Mouse (Mus musculus): ENCODE measurements around the gene Gcnt4.

Gene Gcnt4

DNA sequence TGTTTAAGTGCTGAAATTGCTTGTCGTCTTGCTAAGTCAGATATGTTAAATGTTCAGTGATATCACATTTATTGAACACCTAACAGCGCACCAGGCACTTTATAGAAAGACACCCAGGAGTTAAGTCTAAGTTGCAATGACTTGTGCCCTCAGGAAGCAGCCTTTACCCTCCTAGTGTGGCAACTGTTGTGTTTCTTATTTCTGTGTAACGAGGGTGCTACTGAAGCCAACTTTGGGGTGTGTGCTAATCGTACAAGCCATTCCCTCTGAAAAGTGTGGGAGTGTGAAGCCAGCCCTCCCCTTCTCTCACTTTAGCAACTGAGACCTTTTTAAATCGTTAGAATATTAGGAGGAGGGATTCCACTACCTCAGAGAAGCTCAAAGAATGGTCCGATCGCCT, 23.2 kb downstream of the Gcnt4 start:
- no peak for DNase-seq (ENCODE audit: low spot score)

DNA sequence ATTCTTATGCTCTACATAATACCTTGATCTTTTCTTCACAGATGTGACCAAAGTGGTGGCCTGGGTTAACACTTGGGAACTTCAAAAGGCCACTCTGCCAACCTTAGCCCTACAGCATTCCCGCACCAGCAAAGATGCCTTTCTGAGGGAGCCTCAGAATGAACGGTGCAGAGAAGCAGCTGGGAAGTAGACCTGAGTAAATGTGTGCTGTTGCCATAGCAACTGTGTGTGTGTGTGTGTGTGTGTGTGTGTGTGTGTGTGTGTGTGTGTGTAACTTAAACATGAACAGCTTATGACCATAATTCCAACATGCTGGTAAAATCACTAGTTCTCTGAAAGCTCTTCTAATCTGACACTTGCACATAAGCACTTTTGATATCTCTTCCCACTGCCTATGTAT, 27.4 kb downstream of the Gcnt4 start:
- DNase-seq (ENCODE audit: low spot score), result no peak

DNA sequence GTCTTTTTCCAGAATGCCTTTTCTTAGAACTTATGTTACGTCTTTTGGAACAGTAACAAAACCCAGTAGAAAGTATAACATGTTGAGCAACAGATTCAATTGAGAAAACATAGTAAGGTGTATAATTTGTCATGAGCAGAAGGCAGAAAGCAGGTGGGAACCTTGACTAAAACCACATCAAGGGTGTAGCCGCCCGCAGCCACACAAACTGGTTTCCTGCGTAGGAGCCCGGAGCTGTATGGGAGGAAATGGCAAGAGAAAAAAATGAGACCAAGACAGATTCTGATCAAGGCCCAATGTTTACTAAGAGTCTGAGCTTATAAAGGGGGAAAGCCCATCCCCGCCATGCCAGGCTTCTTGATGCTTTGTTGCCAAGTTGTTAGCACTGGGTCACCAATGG, 32.0 kb downstream of the Gcnt4 start:
- DNase-seq (ENCODE audit: low spot score), result no peak

DNA sequence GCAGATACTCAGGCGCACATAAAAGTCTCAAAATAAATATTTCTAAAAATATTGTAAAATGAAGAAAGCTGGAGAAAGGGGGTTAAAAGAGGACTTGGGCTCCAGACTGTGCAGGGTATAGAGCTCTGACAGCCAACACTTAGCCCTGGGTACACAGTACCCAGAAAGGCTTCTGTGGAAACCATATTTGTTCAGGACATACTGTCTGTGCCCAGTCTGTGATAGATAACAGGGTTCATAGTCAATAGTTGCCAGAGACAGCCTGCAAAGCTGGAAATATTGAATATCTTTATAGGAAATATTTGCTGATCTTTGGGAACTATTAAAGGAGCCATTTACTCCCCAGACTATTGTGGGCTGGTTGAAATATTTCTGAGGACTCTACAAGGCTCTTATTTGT, 35.5 kb downstream of the Gcnt4 start:
- DNase-seq (ENCODE audit: low spot score), result no peak

GRCm38 (mm10) chr13:96961366-96962157, 37.1 kb downstream of the Gcnt4 start:
- no peak for DNase-seq (ENCODE audit: low spot score)

- DNase-seq (ENCODE audit: low spot score), result no peak
Measured at GRCm38 (mm10) chr13:96962801-96963200, 38.3 kb downstream of the Gcnt4 start.

DNA sequence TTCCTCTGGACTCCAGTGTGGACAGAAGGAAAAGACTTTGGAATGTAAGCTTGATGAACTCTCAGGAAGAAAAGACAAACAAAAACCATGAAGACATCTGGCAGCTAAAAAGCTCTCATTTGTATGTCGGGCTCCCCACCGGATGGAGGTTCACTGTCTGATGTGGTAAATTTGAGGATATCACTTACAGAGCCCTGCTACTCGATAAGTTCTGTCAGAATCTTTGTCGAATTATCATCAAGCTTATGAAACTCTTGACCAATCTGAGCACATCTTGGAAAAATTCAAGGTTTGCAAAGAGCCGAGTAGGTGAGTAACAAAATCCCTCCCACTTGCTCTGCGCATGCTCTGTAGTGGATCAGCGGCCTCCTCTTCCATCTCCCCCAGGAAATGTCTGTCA, 40.5 kb downstream of the Gcnt4 start:
- no peak for DNase-seq (ENCODE audit: low spot score)

DNA sequence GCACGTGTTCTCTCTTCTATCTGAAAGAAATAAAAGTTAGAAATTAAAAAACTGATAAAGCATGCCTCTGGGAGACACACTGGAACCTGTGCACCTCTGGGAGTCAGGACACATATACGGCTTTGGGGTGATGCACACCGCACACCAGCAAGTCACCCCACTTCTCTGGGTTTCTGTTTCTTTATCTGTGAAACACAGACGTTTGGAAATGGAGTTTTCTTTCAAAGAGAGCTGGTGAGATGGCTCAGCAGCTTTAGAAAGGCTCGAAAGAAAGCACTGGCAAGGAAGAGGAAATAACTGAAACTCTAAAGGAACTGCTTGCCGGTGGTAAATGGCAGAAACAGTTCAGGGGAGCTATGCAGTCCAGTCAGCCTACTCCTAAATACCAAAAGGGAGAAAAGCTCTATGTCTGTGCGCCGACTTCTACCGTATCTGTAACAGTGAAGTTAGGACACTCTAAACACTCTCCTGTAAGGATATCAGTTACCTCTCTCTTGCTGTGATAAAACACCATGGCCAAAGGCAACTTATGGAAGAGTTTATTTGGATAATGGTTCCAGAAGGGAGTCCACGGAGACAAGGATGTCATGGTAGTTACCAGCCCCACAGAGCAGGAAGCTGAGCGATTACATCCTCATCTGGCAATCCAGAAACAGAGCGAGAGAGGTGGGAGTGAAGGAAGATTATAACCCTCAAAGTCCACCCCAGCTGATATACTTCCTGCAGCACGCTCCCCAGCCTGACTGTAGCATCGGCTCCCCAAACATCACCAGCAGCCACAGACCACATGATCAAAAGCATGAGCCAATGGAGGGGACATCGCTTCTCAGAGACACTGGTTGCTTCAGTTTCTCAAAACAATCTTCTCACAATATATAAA, 42.0 kb downstream of the Gcnt4 start:
- no peak for DNase-seq (ENCODE audit: low spot score)

GRCm38 (mm10) chr13:96967091-96967490, 42.6 kb downstream of the Gcnt4 start:
- no peak for DNase-seq (ENCODE audit: low spot score)

GRCm38 (mm10) chr13:96967822-96968221, 43.3 kb downstream of the Gcnt4 start:
- DNase-seq (ENCODE audit: low spot score), result no peak

DNA sequence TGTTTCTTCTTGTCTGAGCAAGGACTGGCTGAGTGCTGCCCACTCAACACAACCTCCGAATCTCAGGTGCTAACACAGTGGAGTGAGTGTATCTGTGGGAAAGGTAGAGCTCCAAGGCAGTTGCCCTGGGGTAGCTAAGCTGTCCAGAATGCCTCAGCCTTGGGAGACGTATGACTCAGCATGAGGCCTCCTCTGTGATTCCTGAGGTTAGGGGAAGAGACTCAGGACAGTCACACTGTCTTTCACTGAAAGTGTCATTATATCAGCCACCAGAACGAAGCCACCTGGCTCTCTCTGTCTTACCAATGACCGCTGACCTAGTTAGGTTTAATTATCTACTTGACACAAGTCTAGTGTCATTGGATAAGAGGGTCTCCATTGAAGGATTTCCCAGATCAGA, 46.6 kb downstream of the Gcnt4 start:
- no peak for DNase-seq (ENCODE audit: low spot score)

DNA sequence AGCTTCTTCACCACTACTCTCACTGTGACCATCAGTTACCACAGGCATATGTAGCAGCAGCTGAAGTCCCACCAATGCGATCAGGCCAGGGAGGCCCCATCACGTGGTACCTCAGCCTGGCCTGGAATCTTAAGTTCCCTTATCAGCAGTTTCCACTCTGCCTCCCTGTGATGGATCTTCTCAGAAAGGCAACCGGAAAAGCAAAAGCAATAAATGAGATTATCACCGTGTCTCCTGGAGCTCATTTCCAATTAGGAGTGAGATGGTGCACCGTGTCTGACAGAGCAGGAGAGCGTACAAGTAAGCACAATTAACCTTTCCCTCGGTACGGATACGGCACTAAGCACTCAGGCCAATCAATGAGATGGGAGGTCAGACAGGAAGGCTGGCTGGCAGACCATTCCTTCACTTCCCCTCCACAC, 47.4 kb downstream of the Gcnt4 start:
- no peak for DNase-seq (ENCODE audit: low spot score)

DNA sequence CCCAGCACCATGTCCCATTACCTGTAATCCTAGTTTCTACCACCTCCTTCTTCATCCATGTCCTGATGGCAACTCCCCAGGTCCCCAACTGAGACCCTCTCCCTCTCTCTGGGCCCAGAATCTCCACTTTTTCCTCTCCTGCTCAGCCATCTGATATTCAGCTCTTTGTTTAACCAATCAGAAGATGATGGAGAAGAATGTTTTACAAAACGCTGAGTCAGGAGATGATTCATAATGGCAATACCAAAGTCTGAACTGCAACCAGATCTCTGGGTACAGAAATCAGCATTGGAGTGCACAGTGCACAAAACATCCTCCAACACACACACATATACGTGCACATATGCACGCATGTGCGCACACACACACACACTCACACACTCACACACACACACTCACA, 48.8 kb downstream of the Gcnt4 start:
- no peak for DNase-seq (ENCODE audit: low spot score)

- DNase-seq (ENCODE audit: low spot score), result no peak
Measured at GRCm38 (mm10) chr13:96976986-96977595, 52.6 kb downstream of the Gcnt4 start.

- no peak for DNase-seq (ENCODE audit: low spot score)
Measured at GRCm38 (mm10) chr13:96980561-96980960, 56.1 kb downstream of the Gcnt4 start.

GRCm38 (mm10) chr13:96983251-96984126, 59.0 kb downstream of the Gcnt4 start:
- DNase-seq (ENCODE audit: low spot score), result no peak

- no peak for DNase-seq (ENCODE audit: low spot score)
Measured at GRCm38 (mm10) chr13:96984688-96985087, 60.2 kb downstream of the Gcnt4 start.

GRCm38 (mm10) chr13:96985599-96986275, 61.2 kb downstream of the Gcnt4 start:
- no peak for DNase-seq (ENCODE audit: low spot score)

GRCm38 (mm10) chr13:96989129-96989528, 64.6 kb downstream of the Gcnt4 start:
- no peak for DNase-seq (ENCODE audit: low spot score)

DNA sequence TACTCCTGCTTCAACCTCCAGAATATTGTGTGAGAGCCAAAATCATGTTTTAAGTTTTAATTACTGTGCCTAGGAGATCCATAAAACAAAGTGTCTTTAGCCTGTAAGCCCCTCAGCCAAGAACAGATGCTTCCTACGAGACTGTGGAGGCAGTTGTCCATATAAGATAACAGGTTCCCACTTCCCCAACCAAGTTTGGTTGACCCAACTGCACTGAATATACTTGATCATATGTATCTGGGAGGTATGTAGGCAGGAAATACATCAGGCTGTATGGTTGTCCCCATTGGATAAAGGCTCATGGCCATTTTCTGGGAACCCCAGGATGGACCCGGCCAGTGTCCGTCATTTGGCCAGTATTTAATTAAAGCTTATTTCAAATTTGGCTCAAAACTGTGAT, 65.6 kb downstream of the Gcnt4 start:
- no peak for DNase-seq (ENCODE audit: low spot score)

GRCm38 (mm10) chr13:96990561-96991265, 66.2 kb downstream of the Gcnt4 start:
- no peak for DNase-seq (ENCODE audit: low spot score)

Data from adipocyte (in vitro differentiated cells).